Mouse (Mus musculus): ENCODE results near the gene Snap23.

DNA sequence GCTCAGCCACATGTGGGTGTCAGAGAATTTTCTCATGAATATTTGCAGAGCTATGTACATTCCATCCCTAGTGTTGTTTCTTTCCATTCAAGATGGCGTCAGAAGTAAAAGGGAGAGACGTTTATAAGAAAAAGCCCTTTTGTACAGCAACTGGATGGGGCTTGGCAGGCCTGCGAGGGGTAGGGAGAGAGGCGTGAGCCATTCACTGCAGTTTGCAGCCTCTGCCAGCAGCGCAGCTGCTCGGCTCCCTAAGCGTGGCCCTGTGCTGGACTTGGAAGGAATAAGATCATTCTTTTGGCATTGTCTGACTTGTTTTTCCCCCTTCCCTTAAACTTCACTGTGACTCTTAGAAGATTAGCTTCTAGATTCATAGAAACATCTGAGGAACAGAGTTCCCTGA lies 76.4 kb downstream of the Snap23 start:
- TF ChIP-seq CTCF (conservative IDR thresholded peaks at IDR 0.05; ENCODE audit: insufficient read depth, insufficient read length, low read depth, low read length), result no peak
- no peak for TF ChIP-seq POLR2A (IDR thresholded peaks at IDR 0.05; ENCODE audit: low read depth, low read length)

All from kidney, adult 2 months (tissue).